Mouse (Mus musculus) spleen, adult 2 months (tissue): ENCODE measurements around the gene Ddo.

Experiments
- CTCF ChIP-seq: fragments of 200-500 bp; IDR thresholded peaks from 2 replicates; pipeline ENCODE4 v1.5.1; 2011; ENCODE audit warnings: mild to moderate bottlenecking, inconsistent platforms; ENCODE audit not compliant: insufficient read depth, insufficient read length, insufficient replicate concordance; ENCODE audit errors: extremely low read depth
- POLR2A ChIP-seq: fragments of 200-500 bp; IDR thresholded peaks from 2 replicates; pipeline ENCODE4 v1.6.1; 2011; ENCODE audit warnings: low read depth, low read length, inconsistent platforms

GRCm38 (mm10) chr10:40629140-40629539 is 671 bp upstream of the Ddo start:
- peak; percentile 33; the same call in 1 of the 2 replicates for TF ChIP-seq CTCF
- no peak for TF ChIP-seq POLR2A
